Mouse (Mus musculus) midbrain, postnatal 0 days (tissue): ENCODE measurements at regions not wholly inside any gene's neighbourhood (a gene's known extent, or its start where the extent isn't known, plus 50 kb on each side); places are given as distances from the start of the nearest gene placed in this dataset.

Source experiments
- ATAC-seq: fragments of 200-750 bp; cut with Nextera tagmentation; 2 replicates; pipeline ENCODE4 v1.8.0; 2017; ENCODE audit warnings: moderate number of reproducible peaks, mild to moderate bottlenecking, moderate TSS enrichment, moderate library complexity; ENCODE audit not compliant: low FRiP score
- DNase-seq: peaks from one replicate; pipeline ENCODE4 v3.0.0-alpha.2; 2015; ENCODE audit warnings: low spot score
- H3K27ac ChIP-seq: fragments of 300-500 bp; sonication (generic); 2 replicates; pipeline ENCODE4 v1.5.1; 2014; ENCODE audit warnings: low read depth, mild to moderate bottlenecking, low read length, mixed read lengths
- H3K27me3 ChIP-seq: fragments of 300-500 bp; sonication (generic); 2 replicates; pipeline ENCODE4 v1.6.1; 2014; ENCODE audit warnings: low read length, control low read depth, mixed read lengths; ENCODE audit not compliant: insufficient read depth
- H3K36me3 ChIP-seq: fragments of 300-500 bp; sonication (generic); 2 replicates; pipeline ENCODE4 v1.6.1; 2014; ENCODE audit warnings: low read length, control low read depth, mixed read lengths; ENCODE audit not compliant: insufficient read depth
- H3K4me1 ChIP-seq: fragments of 300-500 bp; sonication (generic); 2 replicates; pipeline ENCODE4 v1.6.1; 2014; ENCODE audit warnings: mild to moderate bottlenecking, control low read depth, antibody characterized with exemption, low read length, mixed read lengths; ENCODE audit not compliant: insufficient read depth
- H3K4me2 ChIP-seq: fragments of 300-500 bp; sonication (generic); 2 replicates; pipeline ENCODE4 v1.6.1; 2014; ENCODE audit warnings: low read depth, mild to moderate bottlenecking, low read length, mixed read lengths; ENCODE audit not compliant: poor library complexity, severe bottlenecking
- H3K4me3 ChIP-seq: fragments of 300-500 bp; sonication (generic); 2 replicates; pipeline ENCODE4 v1.5.1; 2014; ENCODE audit warnings: low read depth, mild to moderate bottlenecking, low read length, moderate library complexity
- H3K9ac ChIP-seq: fragments of 300-500 bp; sonication (generic); replicated peaks from 2 replicates; pipeline ENCODE4 v1.6.1; 2014; ENCODE audit warnings: mild to moderate bottlenecking, low read length, moderate library complexity, mixed read lengths; ENCODE audit not compliant: poor library complexity, severe bottlenecking
- H3K9me3 ChIP-seq: fragments of 300-500 bp; sonication (generic); 2 replicates; pipeline ENCODE4 v1.6.1; 2016; ENCODE audit warnings: low read length, control low read depth
- CTCF ChIP-seq: IDR thresholded peaks from 2 replicates; pipeline ENCODE4 v1.5.1; 2016; ENCODE audit warnings: antibody characterized with exemption, mild to moderate bottlenecking
- WGBS: fragments of 180-500 bp; shearing (Covaris S2); extraction: QIAGEN DNeasy Blood & Tissue Kit; methylation state at CpG from one replicate; pipeline ENCODE4 v1.1.7; 2014; 5-methylcytosine and 5-hydroxymethylcytosine counted together

- no peak overlapping the region for H3K27ac ChIP-seq
- no peaks in the 10 kb centered on the region for H3K27me3 ChIP-seq
- no peak overlapping the region for H3K4me3 ChIP-seq
- 75% methylated on average over 1 of the region's 1 CpGs for WGBS
- no peaks in the 10 kb centered on the region for H3K4me1 ChIP-seq
- no peak for ATAC-seq
- H3K4me2 ChIP-seq: no peak overlapping the region
- no peak overlapping the region for H3K9ac ChIP-seq
- TF ChIP-seq CTCF: no peak
- H3K36me3 ChIP-seq: no peaks in the 10 kb centered on the region
- H3K9me3 ChIP-seq: no peaks in the 10 kb centered on the region
- no peak for DNase-seq
Measured at GRCm38 (mm10) chr8:6345704-6346103, 1240.6 kb upstream of the Slc10a2 start.

GRCm38 (mm10) chr8:6340158-6340855 lies 1235.2 kb upstream of the Slc10a2 start:
- Histone ChIP-seq H3K4me3 (no peak overlapping the region), H3K9me3 (no peaks in the 10 kb centered on the region), H3K27me3 (no peaks in the 10 kb centered on the region), H3K9ac (no peak overlapping the region), H3K4me2 (no peak overlapping the region), H3K36me3 (no peaks in the 10 kb centered on the region), H3K4me1 (no peaks in the 10 kb centered on the region), H3K27ac (no peak overlapping the region)
- 52% methylated on average over 3 of the region's 3 CpGs for WGBS
- TF ChIP-seq CTCF: no peak
- peak; percentile 29 for DNase-seq
- no peak for ATAC-seq

GRCm38 (mm10) chr8:6334254-6334993 lies 1229.3 kb upstream of the Slc10a2 start:
- WGBS: 82% methylated on average over 3 of the region's 3 CpGs

GRCm38 (mm10) chr8:6321346-6321745 lies 1216.2 kb upstream of the Slc10a2 start:
- Histone ChIP-seq H3K27ac (no peak overlapping the region), H3K4me3 (no peak overlapping the region), H3K36me3 (no peaks in the 10 kb centered on the region), H3K4me2 (no peak overlapping the region), H3K9ac (no peak overlapping the region), H3K27me3 (no peaks in the 10 kb centered on the region), H3K9me3 (no peaks in the 10 kb centered on the region), H3K4me1 (no peaks in the 10 kb centered on the region)
- no peak for ATAC-seq
- peak; percentile 61 for DNase-seq
- TF ChIP-seq CTCF: no peak
- WGBS: 33% methylated on average over 1 of the region's 1 CpGs

More at GRCm38 (mm10) chr8:6334254-6334993, 1229.3 kb upstream of the Slc10a2 start:
- DNase-seq (no peak), ATAC-seq (no peak)
- H3K4me2 ChIP-seq: no peak overlapping the region
- H3K36me3 ChIP-seq: no peaks in the 10 kb centered on the region
- no peak overlapping the region for H3K4me3 ChIP-seq
- no peaks in the 10 kb centered on the region for H3K4me1 ChIP-seq
- no peaks in the 10 kb centered on the region for H3K9me3 ChIP-seq
- TF ChIP-seq CTCF: no peak
- H3K27me3 ChIP-seq: no peaks in the 10 kb centered on the region
- no peak overlapping the region for H3K27ac ChIP-seq
- no peak overlapping the region for H3K9ac ChIP-seq

GRCm38 (mm10) chr8:6315162-6315845 lies 1210.2 kb upstream of the Slc10a2 start:
- ATAC-seq: no peak
- Histone ChIP-seq H3K27me3 (no peaks in the 10 kb centered on the region), H3K9ac (no peak overlapping the region), H3K36me3 (no peaks in the 10 kb centered on the region), H3K4me3 (no peak overlapping the region), H3K4me1 (no peaks in the 10 kb centered on the region), H3K4me2 (no peak overlapping the region), H3K27ac (no peak overlapping the region), H3K9me3 (no peaks in the 10 kb centered on the region)
- WGBS: 89% methylated on average over 4 of the region's 4 CpGs
- no peak for TF ChIP-seq CTCF
- DNase-seq: peak; percentile 85

- H3K4me3 ChIP-seq: no peak overlapping the region
- H3K4me2 ChIP-seq: no peak overlapping the region
- 18% methylated on average over 3 of the region's 3 CpGs for WGBS
- H3K4me1 ChIP-seq: no peaks in the 10 kb centered on the region
- no peak overlapping the region for H3K9ac ChIP-seq
- H3K36me3 ChIP-seq: no peaks in the 10 kb centered on the region
- H3K27me3 ChIP-seq: no peaks in the 10 kb centered on the region
- H3K27ac ChIP-seq: no peak overlapping the region
- H3K9me3 ChIP-seq: no peaks in the 10 kb centered on the region
- ATAC-seq: no peak
- TF ChIP-seq CTCF: no peak
- DNase-seq: peak; percentile 79
Measured at GRCm38 (mm10) chr8:6288889-6289288, 1183.7 kb upstream of the Slc10a2 start.
